Mouse (Mus musculus) kidney, adult 9 months (tissue): ENCODE data around the gene Alpl.

ENCODE experiments used
- DNase-seq: peaks from one replicate; pipeline ENCODE4 v3.0.0; 2022

Gene Alpl

GRCm38 (mm10) chr4:137707216-137707990 is 88.8 kb downstream of the Alpl start:
- DNase-seq = peak; percentile 92

- peak; percentile 57 for DNase-seq
These were observed 89.7 kb downstream of the Alpl start for GRCm38 (mm10) chr4:137706510-137706909.

- DNase-seq = no peak
These were observed 90.8 kb downstream of the Alpl start for GRCm38 (mm10) chr4:137705379-137705778.

- no peak for DNase-seq
These were observed 91.6 kb downstream of the Alpl start for GRCm38 (mm10) chr4:137704561-137704960.

- DNase-seq = no peak
These were observed 93.1 kb downstream of the Alpl start for GRCm38 (mm10) chr4:137703077-137703476.

GRCm38 (mm10) chr4:137700960-137701359 is 95.2 kb downstream of the Alpl start:
- DNase-seq = no peak

GRCm38 (mm10) chr4:137699264-137700211 is 96.6 kb downstream of the Alpl start:
- peak; percentile 52 for DNase-seq

- DNase-seq = peak; percentile 67
These were observed 97.9 kb downstream of the Alpl start for GRCm38 (mm10) chr4:137698076-137698985.

- DNase-seq = peak; percentile 80
These were observed 98.9 kb downstream of the Alpl start for GRCm38 (mm10) chr4:137697156-137697885.

GRCm38 (mm10) chr4:137695900-137696299 is 100.3 kb downstream of the Alpl start:
- no peak for DNase-seq

GRCm38 (mm10) chr4:137695300-137695699 is 100.9 kb downstream of the Alpl start:
- no peak for DNase-seq

GRCm38 (mm10) chr4:137692107-137692902 is 103.9 kb downstream of the Alpl start:
- no peak for DNase-seq
